Mouse (Mus musculus) heart, adult 10 weeks (tissue): Measurements from ENCODE around the gene 1700012B07Rik. TPM values are rescaled to one million over a fixed set of nuclear protein-coding genes. Genes with fewer than 3 reads are reported as not detected.

ENCODE experiments used
- polyA plus RNA-seq: library from polyadenylated mRNA; stranded (reverse); fragments of 350-450 nt; fragmentation: Illumina TruSeq; extraction: RNeasy Lipid Tissue Mini Kit (QIAGEN cat#74804); gene quantifications from one replicate; pipeline ENCODE4 v1.2.3, GENCODE M21; 2014; ENCODE audit warnings: low read depth, low replicate concordance

The 1700012B07Rik gene
- not detected for polyA plus RNA-seq

DNA sequence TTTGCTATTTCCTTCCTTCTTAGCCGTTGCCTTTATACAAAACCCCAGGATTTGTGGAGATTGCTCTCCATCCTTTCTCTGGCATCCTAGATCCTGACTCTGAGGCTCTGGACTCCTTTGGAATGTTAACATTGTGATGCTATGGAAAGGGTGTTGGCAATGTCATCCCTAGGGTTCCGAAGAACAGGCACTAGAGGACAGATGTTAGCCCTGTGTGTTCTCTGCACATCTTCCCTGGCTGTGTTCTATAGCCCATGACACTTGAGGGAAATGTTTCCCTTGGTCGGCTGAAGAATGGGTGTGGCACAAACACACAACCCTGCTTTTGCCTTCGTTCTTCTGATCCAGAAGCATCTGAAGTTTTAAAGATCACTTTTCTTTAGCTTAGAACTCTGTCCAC, at the start of gene 1700012B07Rik:
TSS of gene 1700012B07Rik (minus strand) at position 101 of the 400 bp plus-strand sequence.

Other genes with a start within 250 kb of the 1700012B07Rik start
- 101 TPM for gene Wipi1, start 216.1 kb downstream of the 1700012B07Rik start, polyA plus RNA-seq
- gene Prkar1a, start 178.6 kb downstream of the 1700012B07Rik start, polyA plus RNA-seq: 338 TPM
- gene Fam20a, start 105.8 kb downstream of the 1700012B07Rik start, polyA plus RNA-seq: 4.1 TPM
- gene Abca8b, start 167.8 kb upstream of the 1700012B07Rik start, polyA plus RNA-seq: 8.0 TPM